Mouse (Mus musculus) central nervous system, embryonic 14 days (tissue): ENCODE results near the gene Rarres2. TPM values are rescaled to one million over a fixed set of nuclear protein-coding genes. Genes with fewer than 3 reads are reported as not detected.

Experiments
- polyA plus RNA-seq: library from polyadenylated mRNA; depleted of rRNA; stranded (reverse); fragments of >200 nt; gene quantifications from 2 replicates; pipeline ENCODE4 v1.2.3, GENCODE M21; 2012; rRNA removed

The Rarres2 gene
- polyA plus RNA-seq, result 3.2 and 5.9 TPM in 2 replicates

DNA sequence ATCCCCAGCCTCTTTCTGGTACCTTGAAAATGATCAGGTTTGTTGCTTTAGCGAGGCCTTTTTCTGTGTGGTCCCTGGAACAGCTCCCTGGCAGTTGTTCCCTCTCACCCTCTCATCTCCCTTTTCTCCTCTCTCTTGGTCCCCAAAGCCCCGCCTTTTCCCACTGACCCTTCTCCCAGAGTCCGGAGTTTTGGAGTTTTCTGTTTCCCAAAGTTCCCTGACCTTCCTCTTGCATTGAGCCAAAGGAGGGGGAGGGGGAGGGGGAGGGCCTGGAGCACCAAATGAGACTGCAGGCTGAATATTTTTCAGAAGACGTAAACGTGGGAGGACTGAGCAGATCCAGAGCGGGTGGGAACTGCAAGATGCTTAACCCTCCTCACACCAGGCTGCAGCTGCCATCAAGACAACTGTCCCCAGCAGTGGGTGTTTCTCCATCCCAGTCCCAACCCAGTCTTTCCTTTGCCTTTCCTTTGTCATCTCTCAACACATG is at the start of gene Rarres2:
Rarres2 (minus strand) TSS at position 218 of the 490 bp plus-strand sequence.

DNA sequence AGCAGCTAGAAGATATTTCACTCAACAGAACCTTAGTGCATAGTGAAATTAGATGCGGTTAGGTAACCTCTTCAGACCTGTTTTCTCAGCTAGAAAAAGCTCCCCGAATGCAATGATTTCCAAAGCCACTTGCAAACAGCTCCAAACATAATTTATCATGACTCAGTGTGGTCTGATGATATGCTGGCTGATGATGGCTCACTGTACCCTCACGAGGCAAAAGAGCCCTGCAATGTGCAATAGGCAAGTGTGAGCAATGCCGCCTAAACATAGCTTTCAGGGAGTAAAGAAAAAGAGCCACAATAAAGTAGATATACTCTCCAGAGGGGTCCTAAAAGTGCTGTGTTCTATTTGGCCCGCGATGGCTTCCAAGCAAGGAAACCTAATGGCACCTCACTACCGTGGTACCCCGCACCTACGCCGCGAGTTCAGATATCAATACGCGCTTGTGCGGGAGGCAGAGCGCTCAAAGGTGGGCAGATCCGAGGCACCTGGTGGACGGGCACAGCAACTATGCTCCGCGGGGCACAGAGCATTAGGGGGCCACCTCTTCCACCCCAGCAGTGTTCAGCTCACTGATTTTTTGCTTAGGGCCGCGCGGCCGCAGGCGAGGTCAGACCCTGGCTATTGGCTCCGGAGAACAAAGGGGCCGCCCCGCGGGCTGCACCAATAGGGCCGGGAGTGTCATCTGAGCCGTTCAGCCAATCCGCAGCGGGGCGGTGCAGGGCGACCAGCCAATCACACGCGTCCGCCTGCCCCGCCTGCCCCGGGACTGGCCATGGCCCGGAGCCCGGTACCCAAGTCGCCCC is 28.9 kb upstream of the Rarres2 start, which contains the start of gene Zfp775:
Zfp775 (plus strand) TSS at position 793 of the 809 bp plus-strand sequence.

DNA sequence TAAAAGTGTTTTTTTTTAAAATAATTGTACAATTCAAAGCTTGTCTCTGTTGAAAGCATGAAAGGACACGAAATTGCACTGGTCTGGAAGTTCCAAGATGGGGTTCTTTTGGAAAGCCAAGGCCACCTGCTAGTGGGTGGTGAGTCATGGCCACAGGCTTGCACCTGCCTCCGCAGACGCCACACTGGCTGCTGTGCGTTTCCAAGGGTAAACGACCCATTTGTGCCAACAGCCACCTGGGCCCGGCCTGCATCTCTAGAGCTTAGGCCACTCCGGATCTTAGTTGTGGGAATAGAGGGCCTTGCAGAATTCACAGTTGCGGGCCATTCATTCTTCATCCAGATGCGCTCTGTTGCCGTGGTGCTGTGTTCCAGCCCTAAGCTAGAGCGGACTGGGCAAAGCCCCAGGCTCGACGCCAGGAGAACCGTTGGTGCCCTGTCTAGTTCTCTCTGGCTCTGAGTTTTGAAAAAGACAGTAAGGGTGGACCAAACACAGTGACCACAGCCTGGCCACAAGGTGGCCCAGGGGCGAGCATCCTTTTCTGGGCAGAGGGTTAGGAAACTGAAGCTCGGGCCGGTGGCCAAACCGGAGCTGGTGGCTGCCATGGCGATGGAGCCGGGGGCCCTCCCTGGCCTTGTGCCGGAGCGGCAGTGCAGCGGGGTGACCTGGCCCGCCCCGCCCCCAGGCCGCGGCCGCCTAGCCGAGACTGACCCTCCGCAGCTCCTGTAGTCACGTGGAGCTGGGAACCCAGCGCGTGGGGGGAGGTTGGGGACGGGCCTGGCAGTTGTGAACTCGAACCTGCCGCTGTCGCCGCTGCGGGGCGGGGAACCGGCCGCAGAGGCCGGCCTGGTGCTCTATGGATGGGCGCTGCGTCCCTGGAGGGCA is 20.8 kb upstream of the Rarres2 start, which contains the start of the genes Repin1 and Gm44965:
Repin1 (plus strand) TSS at position 726 of the 885 bp plus-strand sequence.
Gm44965 (plus strand) TSS at position 784 of the 885 bp plus-strand sequence.

DNA sequence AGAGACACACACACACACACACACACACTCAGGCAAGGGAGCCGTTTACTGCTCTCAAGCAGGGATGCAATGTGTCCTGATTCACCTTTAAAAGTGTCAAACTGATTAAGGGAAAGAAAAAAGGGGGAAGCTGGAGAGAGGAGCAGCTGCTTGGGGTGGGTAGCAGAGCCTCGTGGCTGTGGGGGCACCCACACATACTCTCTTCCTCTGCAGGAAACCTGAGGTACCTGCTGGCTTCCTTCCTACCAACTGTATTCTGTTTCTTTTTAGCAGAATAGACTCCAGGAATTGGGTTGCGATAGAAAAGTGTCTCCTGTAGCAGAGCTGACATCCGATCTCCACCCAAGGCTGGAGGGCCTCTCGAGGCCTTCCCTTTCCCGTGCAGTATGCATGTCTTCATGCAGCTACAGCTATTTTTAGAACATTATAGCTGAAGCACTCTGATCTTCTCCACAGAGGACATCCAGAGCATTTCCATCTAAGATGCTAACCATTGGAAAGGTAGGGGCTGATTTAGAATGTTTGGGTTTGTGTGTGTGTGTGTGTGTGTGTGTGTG is 16.7 kb upstream of the Rarres2 start, which contains the start of gene Gm45021:
Gm45021 (plus strand) TSS at position 417 of the 557 bp plus-strand sequence.

DNA sequence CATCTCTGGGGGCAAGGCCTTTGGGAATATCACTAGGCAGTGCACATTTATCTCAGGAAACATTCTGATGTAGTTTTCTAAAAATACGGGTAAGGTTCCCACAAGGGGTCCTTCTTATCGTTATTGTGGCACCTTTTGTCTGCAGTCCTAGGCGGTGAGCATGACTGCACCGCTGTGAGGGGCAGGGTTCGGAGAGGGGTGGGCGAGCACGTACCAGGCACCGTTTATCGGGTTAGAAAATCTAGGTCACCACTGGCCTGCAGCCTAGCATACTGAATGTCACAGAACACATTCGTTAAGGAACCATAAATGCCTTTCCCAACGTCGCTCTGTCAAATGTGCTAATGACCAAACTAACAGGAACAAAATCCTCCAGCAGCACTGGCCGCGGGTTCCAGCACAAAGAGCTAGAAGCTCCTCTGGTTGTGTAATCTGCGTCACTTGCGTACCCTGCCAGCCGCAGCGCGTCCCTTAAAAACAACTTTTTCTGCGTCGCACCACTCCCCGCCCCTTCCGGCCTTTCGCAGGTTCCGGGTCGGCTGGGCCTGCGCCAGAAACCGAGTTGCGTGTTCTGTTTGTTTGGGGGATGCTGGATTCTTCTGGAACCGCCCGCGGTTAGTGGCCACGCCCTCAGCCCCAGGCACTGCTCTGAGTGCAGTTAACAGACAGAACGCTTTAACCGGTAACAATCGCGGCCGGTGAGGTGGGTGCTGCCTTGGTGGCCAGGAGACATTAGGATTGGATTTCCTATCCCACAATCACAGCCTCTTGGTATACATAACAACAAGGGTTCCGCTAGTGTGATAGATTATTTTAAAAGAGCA is 18.1 kb downstream of the Rarres2 start, which contains the start of gene Lrrc61:
Lrrc61 (plus strand) TSS at position 517 of the 824 bp plus-strand sequence.

DNA sequence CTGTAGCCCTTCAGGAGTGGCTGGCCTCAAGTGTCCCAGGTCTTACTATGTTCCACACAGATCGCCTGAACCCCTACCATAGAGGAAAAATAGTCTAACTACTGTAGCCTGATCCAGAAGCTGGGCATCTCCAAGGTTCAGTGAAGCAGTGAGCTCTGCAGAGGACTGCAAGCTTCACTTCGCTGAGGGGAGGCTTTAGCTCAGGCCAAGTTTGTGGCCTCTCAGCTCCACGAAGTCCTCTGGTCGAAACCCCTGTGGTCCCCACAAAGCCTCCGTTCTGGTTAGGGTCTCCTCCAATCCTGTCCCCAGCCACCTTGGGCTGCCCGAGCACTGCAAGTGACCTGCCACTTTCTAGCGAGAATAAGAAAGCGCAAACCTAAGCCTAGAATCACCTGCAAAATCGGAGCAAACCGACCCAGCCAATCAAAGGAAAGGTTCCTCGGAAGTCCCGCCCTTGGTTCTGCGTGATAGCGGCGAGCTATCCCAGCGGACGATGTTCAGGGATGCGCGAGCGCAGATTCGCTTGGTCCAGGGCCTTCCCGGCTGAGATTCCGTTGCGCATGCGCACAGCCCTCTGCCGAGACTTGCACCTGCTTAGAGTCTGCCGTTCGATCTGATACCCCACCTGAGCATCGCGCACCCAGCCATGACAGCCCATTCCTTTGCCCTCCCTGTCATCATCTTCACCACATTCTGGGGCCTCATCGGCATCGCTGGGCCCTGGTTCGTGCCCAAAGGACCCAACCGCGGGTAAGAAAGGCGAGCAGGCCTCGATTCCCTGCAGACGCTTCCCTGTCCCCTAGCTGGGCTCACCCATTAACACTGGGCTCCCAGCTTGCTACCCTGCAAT is 35.3 kb downstream of the Rarres2 start, which contains the start of gene Atp6v0e2:
Atp6v0e2 (plus strand) TSS at position 511 of the 850 bp plus-strand sequence.

Other genes with a start within 250 kb of the Rarres2 start
- gene Krba1, start 177.2 kb downstream of the Rarres2 start, polyA plus RNA-seq, result 41.3 and 43.6 TPM in 2 replicates
- gene Zfp467, start 127.0 kb downstream of the Rarres2 start, polyA plus RNA-seq, result 27.9 and 31.0 TPM in 2 replicates
- gene Sspo, start 124.6 kb downstream of the Rarres2 start, polyA plus RNA-seq, result 1.1 and 1.5 TPM in 2 replicates
- gene Atp6v0e2, start 35.2 kb downstream of the Rarres2 start, polyA plus RNA-seq, result 145 and 151 TPM in 2 replicates
- gene Lrrc61, start 18.0 kb downstream of the Rarres2 start, polyA plus RNA-seq, result 27.3 and 30.0 TPM in 2 replicates
- not detected in 2 replicates for gene Gm45021, start 16.8 kb upstream of the Rarres2 start, polyA plus RNA-seq
- gene Repin1, start 21.1 kb upstream of the Rarres2 start, polyA plus RNA-seq, result 49.5 and 49.9 TPM in 2 replicates
- gene Gm44965, start 21.2 kb upstream of the Rarres2 start, polyA plus RNA-seq, result not detected in 2 replicates
- gene Zfp775, start 29.3 kb upstream of the Rarres2 start, polyA plus RNA-seq, result 10.0 and 11.0 TPM in 2 replicates
- 8.2 and 8.7 TPM in 2 replicates for gene AI854703, start 54.0 kb upstream of the Rarres2 start, polyA plus RNA-seq
- gene Gimap8, start 74.4 kb upstream of the Rarres2 start, polyA plus RNA-seq, result 1.4 and 1.6 TPM in 2 replicates
- gene Gimap9, start 103.3 kb upstream of the Rarres2 start, polyA plus RNA-seq, result 1.7 and 3.9 TPM in 2 replicates
- 1.7 and 3.1 TPM in 2 replicates for gene Gimap4, start 111.8 kb upstream of the Rarres2 start, polyA plus RNA-seq
- gene Gimap6, start 135.4 kb upstream of the Rarres2 start, polyA plus RNA-seq, result 5.3 and 7.0 TPM in 2 replicates
- gene Gm28053, start 145.8 kb upstream of the Rarres2 start, polyA plus RNA-seq, result 0.48 and 1.2 TPM in 2 replicates
- not detected in 2 replicates for gene Gimap7, start 145.8 kb upstream of the Rarres2 start, polyA plus RNA-seq
- 2.1 and 2.3 TPM in 2 replicates for gene Gimap1, start 166.3 kb upstream of the Rarres2 start, polyA plus RNA-seq
- 1.3 and 1.9 TPM in 2 replicates for gene Gimap5, start 173.4 kb upstream of the Rarres2 start, polyA plus RNA-seq
- gene Gimap3, start 198.1 kb upstream of the Rarres2 start, polyA plus RNA-seq, result not detected in 2 replicates